Mouse (Mus musculus) left cerebral cortex, adult 2 months (tissue): ENCODE data around the gene Hpca. TPM values are rescaled to one million over a fixed set of nuclear protein-coding genes. Genes with fewer than 3 reads are reported as not detected.
A peak's percentile ranks its signal among the peaks of the same experiment; 100 is the strongest.

Source experiments
- DNase-seq, 2 experiments: peaks; one replicate each; pipeline ENCODE4 v3.0.0; 2021 to 2022; ENCODE audit warnings: low spot score in 2 of 2, mixed read lengths in 1 of 2; ENCODE audit errors: extremely low spot score in 1 of 2
- H3K27ac ChIP-seq: fragments of 200-600 bp; 2 replicates; pipeline ENCODE4 v1.8.1; 2022
- H3K4me3 ChIP-seq: fragments of 200-600 bp; 2 replicates; pipeline ENCODE4 v1.8.1; 2022
- CTCF ChIP-seq: fragments of 200-600 bp; IDR thresholded peaks from 2 replicates; pipeline ENCODE4 v1.8.1; 2022; ENCODE audit warnings: antibody characterized with exemption, mild to moderate bottlenecking, moderate library complexity
- intact Hi-C: fragments of 180-260 bp; cut with DNase I; formaldehyde crosslinking; loops from one replicate; pipeline ENCODE4 v1.15.1; 2025
- total RNA-seq, 2 experiments: library from RNA; stranded (reverse); gene quantifications; 2 replicates each; pipeline ENCODE4 v1.2.3; 2021

Hpca gene
- total RNA-seq, 2 experiments from 2014 or later: 650 to 692 TPM

DNA sequence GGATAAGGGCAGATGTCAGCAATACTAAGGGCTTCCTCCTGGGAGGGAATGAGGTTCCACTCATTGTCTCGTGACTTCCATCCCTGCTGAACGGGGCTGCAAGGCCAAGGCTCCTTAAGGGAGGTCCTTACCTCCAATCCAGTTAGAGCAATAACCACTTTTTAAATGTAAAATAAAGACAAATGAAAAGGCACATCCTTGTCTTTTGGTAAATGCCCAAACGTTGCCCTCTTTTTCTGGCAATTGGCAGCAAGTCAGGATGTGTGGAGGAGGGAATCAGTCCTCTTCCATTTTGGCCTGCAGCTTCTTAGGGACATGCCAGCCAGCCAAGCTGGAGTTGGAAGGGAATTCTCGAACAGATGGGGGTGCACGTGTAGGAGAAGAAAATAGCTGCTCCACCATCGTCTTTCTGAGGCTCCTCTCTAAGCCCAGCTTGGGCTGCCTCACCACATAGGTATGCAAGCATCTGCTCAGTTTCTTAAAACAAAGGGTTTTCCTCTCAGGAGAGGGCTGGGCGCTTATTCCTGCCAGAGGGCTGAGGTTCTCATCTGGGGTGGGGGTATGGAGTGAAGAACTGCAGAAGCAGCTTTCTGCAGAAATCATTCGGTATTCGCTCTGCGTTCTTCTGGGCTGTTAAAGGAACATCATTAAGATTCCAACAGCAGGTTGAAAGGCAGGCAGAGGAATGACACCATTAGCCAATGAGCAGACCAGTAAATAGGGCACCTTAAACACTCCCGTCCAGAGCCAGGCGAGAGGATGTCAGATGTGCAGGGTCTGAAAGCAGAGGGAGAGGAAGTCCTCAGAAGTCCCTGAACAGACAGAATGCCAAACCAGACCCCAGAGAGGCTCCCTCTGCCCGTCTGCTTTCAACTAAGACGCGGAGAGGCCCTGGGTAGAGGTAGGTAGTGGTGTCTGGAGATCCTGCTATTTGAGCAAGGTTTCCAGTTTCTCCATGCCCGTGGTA lies 22.8 kb upstream of the Hpca start:
- H3K4me3 ChIP-seq: no peak overlapping the region
- intact Hi-C loops: loop anchor here (1.0 kb wide), 1 partner anchor 119 kb away; no protein-coding TSS in a partner anchor
- peak; percentile 67 to 87 for DNase-seq
- H3K27ac ChIP-seq: peak overlapping the region; percentile 85
- TF ChIP-seq CTCF: no peak

DNA sequence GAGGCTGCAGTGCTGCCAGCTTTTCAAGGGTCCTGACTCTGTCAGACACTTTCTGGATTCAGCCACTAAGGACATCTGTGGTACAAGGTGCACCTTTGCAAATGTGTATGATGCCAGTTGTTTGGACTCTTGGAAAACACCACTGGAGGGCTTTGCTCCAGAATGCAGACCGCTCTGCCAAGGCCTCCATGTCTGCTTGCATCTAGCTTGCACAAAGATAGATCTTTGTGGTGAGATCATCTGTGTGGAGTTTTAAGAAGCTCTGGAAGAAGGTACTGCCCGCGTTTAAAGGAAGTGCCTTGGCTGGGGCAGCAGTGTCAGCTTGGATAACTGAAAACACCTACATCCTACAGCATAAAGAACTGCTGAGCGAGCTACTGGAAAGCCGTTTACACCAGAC lies 21.7 kb upstream of the Hpca start:
- Histone ChIP-seq H3K27ac (peak overlapping the region; percentile 77), H3K4me3 (no peak overlapping the region)
- intact Hi-C loops: no loop called here
- peak in 1 of 2 experiments; percentile 21 for DNase-seq
- TF ChIP-seq CTCF: no peak

DNA sequence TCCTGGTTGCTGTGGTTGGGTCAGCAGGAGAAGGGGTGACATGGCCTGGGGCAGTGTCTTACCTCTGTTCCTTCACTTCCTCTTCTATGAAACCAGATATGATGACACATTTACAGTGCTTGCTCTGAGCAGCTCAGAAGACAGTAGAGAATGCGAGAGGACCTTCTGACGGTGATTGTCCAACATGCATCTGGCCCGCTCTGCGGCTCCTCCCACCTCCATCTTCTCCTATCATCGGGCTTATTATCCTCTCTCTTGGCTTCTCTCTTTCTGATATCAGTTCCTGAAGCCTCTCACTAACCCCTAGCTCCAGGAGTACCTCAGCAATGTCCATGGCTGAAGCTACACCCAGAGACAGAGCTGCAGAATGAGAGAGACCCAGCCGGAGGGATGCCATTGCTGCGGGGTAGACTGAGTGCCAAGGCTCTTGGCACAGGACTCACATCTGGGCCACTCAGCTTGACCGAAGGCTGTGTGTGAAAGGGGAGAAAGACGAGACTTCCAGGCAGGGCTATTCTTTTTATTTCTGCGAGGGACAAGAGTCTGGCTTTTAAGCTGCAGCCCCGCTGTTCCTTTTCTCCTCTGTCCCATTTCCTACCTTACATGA lies 20.7 kb upstream of the Hpca start:
- peak in 1 of 2 experiments; percentile 12 for DNase-seq
- Histone ChIP-seq H3K27ac (peak overlapping the region; percentile 77; the same call in 1 of the 2 replicates), H3K4me3 (no peak overlapping the region)
- TF ChIP-seq CTCF: no peak
- intact Hi-C loops: no loop called here

DNA sequence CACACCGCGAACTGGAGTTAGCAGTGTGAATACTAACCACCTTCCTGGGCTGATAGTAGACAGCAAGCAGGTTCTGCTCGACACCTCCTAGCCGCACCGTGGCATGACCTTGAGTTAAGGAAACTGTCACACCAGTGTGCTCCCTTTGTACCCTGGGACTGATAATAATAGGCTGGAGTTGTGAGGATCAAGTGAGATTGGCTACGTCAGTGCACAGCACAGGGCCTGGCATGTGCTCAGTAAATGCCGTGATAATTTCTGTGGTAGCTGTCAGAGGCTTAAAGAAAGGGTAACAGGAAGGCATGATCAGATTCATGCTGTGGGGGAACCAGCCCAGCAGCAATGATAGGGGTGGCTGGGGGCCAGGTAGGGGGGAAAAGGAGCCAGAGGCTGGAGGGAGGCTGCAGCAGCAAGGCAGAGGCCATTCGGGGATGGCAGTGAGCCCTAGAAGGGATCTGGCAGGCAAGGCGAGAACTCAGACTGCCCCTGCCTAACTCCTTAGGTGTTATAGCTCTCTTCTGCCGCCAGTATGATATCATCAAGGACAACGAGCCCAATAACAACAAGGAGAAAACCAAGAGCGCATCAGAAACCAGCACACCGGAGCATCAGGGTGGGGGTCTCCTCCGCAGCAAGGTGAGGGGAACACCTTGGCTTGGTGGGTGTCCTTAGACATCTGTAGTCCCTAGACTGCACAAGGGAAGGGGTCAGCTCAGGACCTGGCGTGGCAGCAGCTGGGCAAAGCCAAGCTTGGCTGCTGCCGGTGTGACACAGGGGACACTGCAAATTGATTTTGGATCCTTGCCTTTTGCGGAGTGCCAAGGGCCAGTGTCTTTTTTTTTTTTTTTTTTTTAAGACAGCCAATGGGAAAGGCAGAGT lies 20.0 kb upstream of the Hpca start:
- Histone ChIP-seq H3K4me3 (no peak overlapping the region), H3K27ac (peak overlapping the region; percentile 55; the same call in 1 of the 2 replicates)
- peak in 1 of 2 experiments; percentile 10 for DNase-seq
- TF ChIP-seq CTCF: no peak
- intact Hi-C loops: no loop called here

DNA sequence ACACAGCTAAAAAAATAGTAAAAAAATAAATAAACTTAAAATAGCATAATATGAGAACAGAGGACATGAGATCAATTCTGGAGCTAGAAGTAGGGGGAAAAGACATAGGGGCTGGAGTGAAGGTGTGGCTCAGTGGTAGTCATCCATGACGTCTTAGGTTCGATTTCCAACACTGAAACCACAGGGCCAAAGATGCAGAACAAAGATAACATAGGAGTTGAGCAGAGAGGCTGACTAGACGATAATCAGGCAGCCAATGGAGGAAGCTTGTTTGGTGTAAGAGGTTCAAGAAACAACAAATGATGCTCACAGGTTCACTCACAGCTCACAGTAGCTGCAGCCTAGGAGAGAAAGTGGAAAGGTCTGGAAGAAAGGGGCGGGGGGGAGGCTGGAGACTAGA lies 19.0 kb upstream of the Hpca start:
- no peak overlapping the region for H3K27ac ChIP-seq
- H3K4me3 ChIP-seq: no peak overlapping the region
- intact Hi-C loops: no loop called here
- no peak for TF ChIP-seq CTCF
- no peak for DNase-seq

DNA sequence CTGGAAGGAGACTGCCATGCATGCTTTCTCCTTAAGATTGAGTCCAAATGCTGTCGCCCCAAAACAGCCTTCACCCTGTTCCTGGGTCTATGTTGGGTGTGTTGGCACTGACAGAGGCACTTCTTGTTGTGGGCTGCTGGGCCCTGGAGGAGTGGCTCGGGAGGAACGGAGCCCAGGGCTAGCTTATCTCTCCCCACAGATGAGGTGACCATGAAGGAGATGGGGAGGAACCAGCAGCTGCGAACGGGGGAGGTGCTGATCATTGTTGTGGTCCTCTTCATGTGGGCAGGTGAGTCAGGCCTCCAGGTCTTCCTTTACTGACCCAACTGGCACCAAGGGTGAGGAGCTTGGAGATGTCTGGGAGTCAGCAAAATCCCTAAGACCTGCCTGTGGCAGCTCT lies 17.8 kb upstream of the Hpca start:
- TF ChIP-seq CTCF: no peak
- H3K4me3 ChIP-seq: no peak overlapping the region
- intact Hi-C loops: loop anchor here (10.0 kb wide), 1 partner anchor 315 kb away; no protein-coding TSS in a partner anchor
- no peak overlapping the region for H3K27ac ChIP-seq
- no peak for DNase-seq

DNA sequence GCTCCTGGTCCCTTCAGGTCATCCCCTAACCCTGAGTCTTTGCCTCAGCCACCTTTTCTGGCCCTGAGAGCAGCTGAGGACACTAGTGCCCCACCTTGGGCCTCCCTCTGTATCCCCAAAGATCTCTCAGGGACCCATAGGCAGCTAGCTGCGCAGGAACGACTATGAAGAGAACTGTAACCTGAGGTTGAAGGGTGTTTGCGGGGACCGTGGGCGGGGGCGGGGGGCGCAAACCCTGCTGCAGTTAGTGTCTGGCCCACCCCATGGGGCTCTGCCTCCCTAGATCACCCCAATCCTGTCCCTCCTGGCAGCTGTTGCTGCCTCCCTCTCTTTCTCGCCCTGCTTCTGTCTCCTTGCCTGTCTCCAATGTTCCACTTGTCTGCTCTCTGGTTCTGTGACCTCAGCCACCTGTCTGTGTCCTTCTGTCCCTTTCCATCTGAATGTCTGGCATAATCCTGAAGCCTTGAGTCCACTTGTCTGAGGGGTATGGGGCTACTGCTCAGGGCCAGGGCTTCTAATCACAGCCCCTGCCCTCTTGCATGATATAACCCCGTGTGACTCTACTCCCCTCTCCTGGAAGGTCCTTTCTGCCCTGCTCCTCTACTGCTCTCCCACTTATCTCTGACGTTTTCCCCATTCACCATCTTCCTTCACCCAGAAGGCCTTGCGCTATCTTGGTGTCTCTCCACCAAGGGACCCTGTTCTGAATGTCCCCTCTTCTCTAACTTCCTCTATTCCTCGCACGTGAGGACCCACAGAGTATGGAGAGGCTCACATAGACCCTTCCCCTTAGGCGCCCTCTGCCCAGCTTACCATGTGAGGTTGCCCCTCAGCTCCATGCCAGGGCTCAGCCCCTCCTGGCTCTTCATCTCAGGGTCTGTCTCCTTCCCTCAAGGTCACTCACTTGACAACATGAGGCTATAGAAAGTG lies 15.8 kb upstream of the Hpca start:
- Histone ChIP-seq H3K4me3 (peak overlapping the region; percentile 61), H3K27ac (peak overlapping the region; percentile 87)
- intact Hi-C loops: loop anchor here (10.0 kb wide), 1 partner anchor 317 kb away; no protein-coding TSS in a partner anchor
- no peak for TF ChIP-seq CTCF
- peak in 1 of 2 experiments; percentile 14 for DNase-seq

DNA sequence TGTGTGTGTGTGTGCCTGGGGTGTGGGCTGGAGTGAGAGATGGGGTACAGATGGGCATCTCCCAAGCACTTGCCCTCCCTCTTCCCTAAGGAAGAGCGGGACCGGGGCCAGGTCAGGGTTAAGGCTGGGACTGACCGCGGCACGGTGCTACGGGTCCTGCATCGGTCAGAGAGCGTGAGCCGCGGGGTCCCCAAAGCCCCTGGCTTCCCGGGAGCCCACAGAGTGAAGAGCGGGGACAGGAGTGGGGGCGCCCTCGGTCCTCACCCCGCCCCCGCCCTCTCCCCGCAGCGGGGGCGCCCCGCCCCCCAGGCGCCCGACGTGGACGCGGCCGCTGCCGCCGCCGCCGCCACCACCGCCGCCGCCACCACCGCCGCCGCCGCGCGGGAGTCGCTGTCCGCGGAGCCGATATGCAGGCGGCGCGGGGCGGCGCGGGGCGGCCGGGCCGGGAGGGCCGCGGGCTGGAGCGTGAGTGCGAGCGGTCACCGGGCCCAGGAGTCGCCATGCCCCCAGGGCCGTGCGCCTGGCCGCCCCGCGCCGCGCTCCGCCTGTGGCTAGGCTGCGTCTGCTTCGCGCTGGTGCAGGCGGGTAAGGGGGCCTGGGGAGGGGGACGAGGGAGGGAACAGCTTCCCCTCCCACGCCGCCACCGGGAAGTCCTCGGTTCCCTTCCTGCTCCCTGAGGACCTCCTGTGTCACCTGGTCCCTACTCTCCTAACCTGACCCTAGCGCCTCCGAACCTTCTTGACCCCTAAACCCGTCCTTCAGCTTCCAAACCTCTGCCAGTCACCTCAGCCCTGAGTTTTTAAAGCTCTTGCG lies 14.9 kb upstream of the Hpca start, which contains the start of gene Fndc5:
Fndc5 (plus strand) TSS at position 421 of the 813 bp plus-strand sequence.
- intact Hi-C loops: loop anchor here (10.0 kb wide), 1 partner anchor 318 kb away; no protein-coding TSS in a partner anchor
- Histone ChIP-seq H3K27ac (peak within 1 kb of the TSS; percentile 94), H3K4me3 (peak within 1 kb of the TSS; percentile 61)
- TF ChIP-seq CTCF: no peak
- DNase-seq: peak in 1 of 2 experiments; percentile 30

DNA sequence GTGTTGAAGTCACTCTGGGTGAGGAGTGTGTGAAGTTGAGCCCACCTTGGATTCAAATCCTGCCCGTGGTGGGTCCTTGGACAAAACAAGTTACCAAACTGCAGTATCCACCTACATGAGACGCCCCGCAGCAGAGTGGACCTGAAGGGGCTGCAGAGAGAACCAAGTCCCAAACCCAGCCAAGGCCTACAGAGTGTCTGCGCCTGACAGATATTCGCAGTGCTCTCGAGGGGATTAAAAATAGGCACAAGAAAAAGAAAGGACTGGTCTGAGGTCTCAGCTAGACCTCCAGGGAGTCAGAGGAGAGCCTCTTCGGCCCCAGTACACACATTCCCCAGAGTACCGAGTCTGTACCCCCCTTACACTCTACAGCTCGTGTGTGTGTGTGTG lies 14.3 kb upstream of the Hpca start:
- no peak for DNase-seq
- TF ChIP-seq CTCF: no peak
- Histone ChIP-seq H3K4me3 (peak overlapping the region; percentile 61), H3K27ac (peak overlapping the region; percentile 94)
- intact Hi-C loops: loop anchor here (10.0 kb wide), 1 partner anchor 319 kb away; no protein-coding TSS in a partner anchor
